Mouse (Mus musculus): Measurements from ENCODE around the gene Adh6b.

- no peak for TF ChIP-seq CTCF (IDR thresholded peaks at IDR 0.05; ENCODE audit: control insufficient read depth, insufficient read depth, insufficient read length)
- TF ChIP-seq MAX (IDR thresholded peaks at IDR 0.05): no peak
- no peak for TF ChIP-seq USF1 (IDR thresholded peaks at IDR 0.05; ENCODE audit: low read depth)
- no peak for TF ChIP-seq MYOG (IDR thresholded peaks at IDR 0.05; ENCODE audit: control insufficient read depth, extremely low read depth, insufficient read length)
- no peak for TF ChIP-seq MYOD1 (IDR thresholded peaks at IDR 0.05; ENCODE audit: control insufficient read depth, insufficient read length, low read depth)
Observed at GRCm38 (mm10) chr3:138311015-138311414, 30.6 kb upstream of the Adh6b start.
